Mouse (Mus musculus) embryo, embryonic 10 days (tissue): ENCODE results near the gene Vps45.
"Not testable (repeated sequence)": the region's sequence is repeated elsewhere in the genome, so short reads cannot be mapped to it uniquely, and the experiment has no call there.

Experiments
- DNase-seq: peaks from one replicate; pipeline ENCODE4 v3.0.0-alpha.2; 2015; ENCODE audit warnings: low spot score

The Vps45 gene

GRCm38 (mm10) chr3:95970661-95971060, 87.6 kb downstream of the Vps45 start:
- not testable (repeated sequence) for DNase-seq

GRCm38 (mm10) chr3:95969277-95969676, 89.0 kb downstream of the Vps45 start:
- DNase-seq, result no peak

GRCm38 (mm10) chr3:95965518-95966451, 92.5 kb downstream of the Vps45 start:
- peak; percentile 47 for DNase-seq

GRCm38 (mm10) chr3:95963681-95964080, 94.6 kb downstream of the Vps45 start:
- peak; percentile 39 for DNase-seq

- DNase-seq, result peak; percentile 35
Observed at GRCm38 (mm10) chr3:95963230-95963629, 95.0 kb downstream of the Vps45 start.

- DNase-seq, result not testable (repeated sequence)
Observed at GRCm38 (mm10) chr3:95962182-95962581, 96.1 kb downstream of the Vps45 start.

- DNase-seq, result no peak
Observed at GRCm38 (mm10) chr3:95959807-95960206, 98.5 kb downstream of the Vps45 start.

- peak; percentile 52 for DNase-seq
Observed at GRCm38 (mm10) chr3:95959082-95959481, 99.2 kb downstream of the Vps45 start.

GRCm38 (mm10) chr3:95957359-95958148, 100.7 kb downstream of the Vps45 start:
- DNase-seq, result no peak

- DNase-seq, result no peak
Observed at GRCm38 (mm10) chr3:95955318-95955717, 102.9 kb downstream of the Vps45 start.

- DNase-seq, result not testable (repeated sequence)
Observed at GRCm38 (mm10) chr3:95954648-95955173, 103.6 kb downstream of the Vps45 start.

- no peak for DNase-seq
Observed at GRCm38 (mm10) chr3:95953522-95953921, 104.7 kb downstream of the Vps45 start.

GRCm38 (mm10) chr3:95953023-95953422, 105.2 kb downstream of the Vps45 start:
- no peak for DNase-seq

GRCm38 (mm10) chr3:95951566-95951965, 106.7 kb downstream of the Vps45 start:
- DNase-seq, result not testable (repeated sequence)

GRCm38 (mm10) chr3:95950763-95951551, 107.3 kb downstream of the Vps45 start:
- peak; percentile 96 for DNase-seq
